Mouse (Mus musculus) brain, embryonic 14.5 days (tissue): ENCODE data around the gene Nr2c2. TPM values are rescaled to one million over a fixed set of nuclear protein-coding genes. Genes with fewer than 3 reads are reported as not detected.
"Not testable (repeated sequence)": the region's sequence is repeated elsewhere in the genome, so short reads cannot be mapped to it uniquely, and the experiment has no call there.

ENCODE experiments used
- DNase-seq: peaks from one replicate; pipeline ENCODE4 v3.0.0-alpha.2; 2011; ENCODE audit warnings: low read depth
- CTCF ChIP-seq: fragments of 200-500 bp; IDR thresholded peaks from 2 replicates; pipeline ENCODE4 v1.5.1; 2012; ENCODE audit warnings: inconsistent platforms, mild to moderate bottlenecking, moderate library complexity, borderline replicate concordance; ENCODE audit not compliant: insufficient read depth, insufficient read length; ENCODE audit errors: extremely low read depth
- POLR2A ChIP-seq: fragments of 200-500 bp; IDR thresholded peaks from 2 replicates; pipeline ENCODE4 v1.6.1; 2012; ENCODE audit warnings: mild to moderate bottlenecking, inconsistent platforms, borderline replicate concordance; ENCODE audit not compliant: poor library complexity, insufficient read depth, insufficient read length, severe bottlenecking; ENCODE audit errors: extremely low read depth
- polyA plus RNA-seq: library from polyadenylated mRNA; depleted of rRNA; stranded (reverse); fragments of >200 nt; gene quantifications from 2 replicates; pipeline ENCODE4 v1.2.3, GENCODE M21; 2012

The Nr2c2 gene
- polyA plus RNA-seq, 1 experiment = 44.6 TPM

GRCm38 (mm10) chr6:92082756-92083155, 8.4 kb upstream of the Nr2c2 start:
- no peak for DNase-seq

GRCm38 (mm10) chr6:92084932-92085331, 6.3 kb upstream of the Nr2c2 start:
- TF ChIP-seq CTCF (no peak), POLR2A (no peak)
- DNase-seq = no peak

More at GRCm38 (mm10) chr6:92082756-92083155, 8.4 kb upstream of the Nr2c2 start:
- TF ChIP-seq CTCF (no peak), POLR2A (no peak)

- not testable (repeated sequence) for DNase-seq
Measured at GRCm38 (mm10) chr6:92089141-92089540, 2.0 kb upstream of the Nr2c2 start.

GRCm38 (mm10) chr6:92089982-92090381, 1.2 kb upstream of the Nr2c2 start:
- DNase-seq = no peak
- TF ChIP-seq CTCF = no peak
- TF ChIP-seq POLR2A = no peak

GRCm38 (mm10) chr6:92090497-92090896, 693 bp upstream of the Nr2c2 start:
- DNase-seq = no peak
- TF ChIP-seq POLR2A (no peak), CTCF (no peak)

GRCm38 (mm10) chr6:92091767-92092489, 738 bp downstream of the Nr2c2 start:
- peak; percentile 99 for DNase-seq
- peak; percentile 66 for TF ChIP-seq POLR2A
- TF ChIP-seq CTCF = no peak

- TF ChIP-seq CTCF (no peak), POLR2A (no peak)
- peak; percentile 23 for DNase-seq
Measured at GRCm38 (mm10) chr6:92092737-92093136, 1.5 kb downstream of the Nr2c2 start.

- no peak for TF ChIP-seq POLR2A
- TF ChIP-seq CTCF = no peak
- no peak for DNase-seq
Measured at GRCm38 (mm10) chr6:92093869-92094268, 2.7 kb downstream of the Nr2c2 start.

GRCm38 (mm10) chr6:92100679-92101360, 9.6 kb downstream of the Nr2c2 start:
- TF ChIP-seq CTCF (no peak), POLR2A (no peak)
- no peak for DNase-seq

- DNase-seq = peak; percentile 17
- TF ChIP-seq POLR2A = no peak
- no peak for TF ChIP-seq CTCF
Measured at GRCm38 (mm10) chr6:92124547-92124946, 33.4 kb downstream of the Nr2c2 start.

GRCm38 (mm10) chr6:92126861-92127468, 35.8 kb downstream of the Nr2c2 start:
- TF ChIP-seq POLR2A (no peak), CTCF (no peak)
- no peak for DNase-seq
